Mouse (Mus musculus) megakaryocyte-erythroid progenitor cell, adult 5-6 weeks (primary cell): Measurements from ENCODE around the gene Acadvl. TPM values are rescaled to one million over a fixed set of nuclear protein-coding genes. Genes with fewer than 3 reads are reported as not detected.

Experiments
- ATAC-seq: replicated peaks from 2 replicates; pipeline ENCODE4 v1.8.0; 2016; ENCODE audit warnings: mild to moderate bottlenecking, inconsistent platforms; ENCODE audit not compliant: severe bottlenecking, poor library complexity, low FRiP score, low TSS enrichment
- total RNA-seq, 2 experiments: library from RNA; stranded (forward) in 1 of 2; stranded (reverse) in 1 of 2; fragments of 200-1000, 215-1000 nt in 1 of 2; fragments of >200 nt in 1 of 2; fragmentation: Nextera tagmentation in 1 of 2; gene quantifications; 2 replicates each; pipeline ENCODE4 v1.2.3; 2014 to 2017

The Acadvl gene
- total RNA-seq, 2 experiments from 2014 or later: 70.7 to 85.0 TPM

DNA sequence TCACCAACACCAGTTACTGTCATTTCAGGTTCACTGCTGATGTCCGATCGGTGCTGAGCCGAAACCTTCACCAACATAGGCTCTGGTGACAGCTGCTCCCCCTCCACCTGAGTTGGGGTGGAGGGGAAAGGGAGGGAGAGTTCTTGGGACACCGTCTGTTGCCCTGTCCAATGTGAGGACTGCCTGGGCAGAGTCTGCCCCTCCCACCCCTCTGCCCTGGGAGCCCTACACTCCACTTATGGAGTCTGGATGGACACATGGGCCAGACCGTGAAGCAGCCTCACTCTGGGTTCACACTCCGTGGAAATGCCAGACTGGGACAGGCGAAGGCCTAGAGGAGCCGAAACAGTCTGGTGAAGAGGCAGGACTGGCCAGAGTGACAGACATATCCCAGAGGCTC is 25.3 kb downstream of the Acadvl start:
- no peak for ATAC-seq

DNA sequence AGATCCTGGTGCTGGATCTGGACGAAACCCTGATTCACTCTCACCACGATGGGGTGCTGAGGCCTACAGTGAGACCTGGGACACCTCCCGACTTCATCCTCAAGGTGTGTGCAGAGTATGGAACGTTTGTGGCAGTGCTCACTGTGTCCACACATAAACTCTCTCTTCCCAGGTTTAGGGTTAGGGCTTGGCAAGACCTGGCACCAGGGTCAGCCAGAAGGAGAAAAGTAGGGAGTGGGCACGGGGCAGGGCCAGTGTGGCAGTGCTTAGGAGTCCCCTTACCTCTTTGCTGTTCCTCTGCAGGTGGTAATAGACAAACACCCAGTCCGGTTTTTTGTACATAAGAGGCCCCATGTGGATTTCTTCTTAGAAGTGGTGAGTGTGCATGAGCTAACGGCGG is 30.8 kb downstream of the Acadvl start:
- ATAC-seq: no peak

DNA sequence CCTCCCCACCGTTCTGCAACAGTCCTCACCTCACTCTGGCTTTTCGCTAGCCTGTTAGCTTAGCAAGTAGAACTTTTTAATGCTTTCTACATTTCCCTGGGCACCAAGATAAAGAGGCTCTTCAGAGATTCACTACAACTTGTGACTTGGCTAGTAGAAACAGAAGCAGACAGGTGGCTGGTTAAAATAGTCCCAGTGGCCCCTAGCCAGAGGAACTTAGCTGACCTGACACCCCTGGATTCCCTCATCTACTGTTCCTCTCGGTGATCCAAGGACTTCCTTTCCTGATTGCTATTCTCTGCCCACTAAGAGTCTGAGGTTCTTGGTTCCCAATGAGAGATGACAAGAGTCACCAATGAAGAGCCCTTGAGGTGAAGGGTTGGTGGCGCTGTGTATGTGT is 31.8 kb downstream of the Acadvl start:
- ATAC-seq: no peak

DNA sequence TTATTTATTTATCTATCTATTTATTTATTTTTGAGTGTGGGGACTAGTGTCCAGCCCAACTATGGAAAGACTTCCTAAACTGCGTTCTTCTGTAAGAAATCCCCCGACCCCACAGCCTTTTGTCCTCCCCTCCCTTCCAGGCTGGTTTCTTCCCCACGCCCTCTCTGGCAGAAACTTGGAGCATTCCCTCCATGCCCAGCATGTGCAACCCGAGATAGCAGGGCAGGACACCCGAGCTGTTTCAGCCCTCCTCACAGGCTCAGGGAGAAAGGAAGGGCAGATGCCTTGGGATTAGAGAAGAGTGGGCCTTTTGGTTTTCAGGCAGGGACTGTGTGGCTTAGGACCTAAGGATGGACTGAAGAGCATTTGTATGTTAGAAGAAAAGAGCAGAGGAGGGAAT is 32.3 kb downstream of the Acadvl start:
- ATAC-seq: 0 out of 2 replicates have a peak, but pooled peaks have one; percentile 27

DNA sequence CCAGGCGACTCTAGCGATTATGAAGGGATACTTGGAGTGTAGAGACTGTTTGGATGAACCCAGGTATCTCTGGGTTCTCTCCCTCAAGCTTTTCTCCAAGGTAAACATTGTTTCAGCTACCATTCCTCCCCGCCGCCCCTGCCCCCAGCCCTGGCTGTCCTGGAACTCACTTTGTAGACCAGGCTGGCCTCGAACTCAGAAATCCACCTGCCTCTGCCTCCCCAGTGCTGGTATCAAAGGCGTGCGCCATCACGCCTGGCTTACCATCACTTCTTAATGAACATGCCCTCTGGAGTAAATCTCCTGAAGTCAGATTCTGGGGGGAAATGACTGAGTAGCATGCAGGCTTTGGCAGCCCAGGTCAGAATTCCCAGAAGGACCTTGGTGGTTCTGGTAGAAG is 33.0 kb downstream of the Acadvl start, which contains the start of gene Elp5:
Elp5 (minus strand) TSS at position 293 of the 400 bp plus-strand sequence.
- no peak for ATAC-seq

DNA sequence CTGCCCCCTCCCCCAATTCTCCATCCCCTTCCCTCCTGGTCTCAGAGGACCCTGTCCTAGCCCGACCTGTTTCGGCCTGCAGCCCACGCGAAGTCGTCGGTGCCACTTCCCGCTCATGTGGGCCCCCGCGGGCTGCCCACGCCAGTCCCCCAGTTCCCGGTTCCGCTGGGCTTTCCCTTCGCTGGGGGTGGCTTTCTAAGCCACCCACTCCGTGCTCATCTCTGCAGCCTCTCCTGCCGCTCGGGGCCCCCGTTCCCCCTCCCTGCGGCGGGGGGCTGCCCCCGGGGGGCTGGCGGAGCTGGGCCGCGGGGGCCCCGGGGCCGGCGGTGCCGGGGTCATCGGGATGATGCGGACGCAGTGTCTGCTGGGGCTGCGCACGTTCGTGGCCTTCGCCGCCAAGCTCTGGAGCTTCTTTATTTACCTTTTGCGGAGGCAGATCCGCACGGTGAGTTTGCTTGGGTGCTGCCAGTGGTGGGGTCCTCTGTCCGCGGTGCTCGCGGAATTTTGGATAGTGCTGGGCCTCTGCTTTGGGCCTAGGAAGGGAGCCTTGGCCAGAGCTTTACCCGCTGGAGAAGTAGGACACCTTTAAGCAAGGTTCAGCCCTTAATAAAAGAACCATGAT is 34.0 kb downstream of the Acadvl start, which contains the start of gene Ctdnep1:
Ctdnep1 (plus strand) TSS at position 16 of the 622 bp plus-strand sequence.
- ATAC-seq: no peak

DNA sequence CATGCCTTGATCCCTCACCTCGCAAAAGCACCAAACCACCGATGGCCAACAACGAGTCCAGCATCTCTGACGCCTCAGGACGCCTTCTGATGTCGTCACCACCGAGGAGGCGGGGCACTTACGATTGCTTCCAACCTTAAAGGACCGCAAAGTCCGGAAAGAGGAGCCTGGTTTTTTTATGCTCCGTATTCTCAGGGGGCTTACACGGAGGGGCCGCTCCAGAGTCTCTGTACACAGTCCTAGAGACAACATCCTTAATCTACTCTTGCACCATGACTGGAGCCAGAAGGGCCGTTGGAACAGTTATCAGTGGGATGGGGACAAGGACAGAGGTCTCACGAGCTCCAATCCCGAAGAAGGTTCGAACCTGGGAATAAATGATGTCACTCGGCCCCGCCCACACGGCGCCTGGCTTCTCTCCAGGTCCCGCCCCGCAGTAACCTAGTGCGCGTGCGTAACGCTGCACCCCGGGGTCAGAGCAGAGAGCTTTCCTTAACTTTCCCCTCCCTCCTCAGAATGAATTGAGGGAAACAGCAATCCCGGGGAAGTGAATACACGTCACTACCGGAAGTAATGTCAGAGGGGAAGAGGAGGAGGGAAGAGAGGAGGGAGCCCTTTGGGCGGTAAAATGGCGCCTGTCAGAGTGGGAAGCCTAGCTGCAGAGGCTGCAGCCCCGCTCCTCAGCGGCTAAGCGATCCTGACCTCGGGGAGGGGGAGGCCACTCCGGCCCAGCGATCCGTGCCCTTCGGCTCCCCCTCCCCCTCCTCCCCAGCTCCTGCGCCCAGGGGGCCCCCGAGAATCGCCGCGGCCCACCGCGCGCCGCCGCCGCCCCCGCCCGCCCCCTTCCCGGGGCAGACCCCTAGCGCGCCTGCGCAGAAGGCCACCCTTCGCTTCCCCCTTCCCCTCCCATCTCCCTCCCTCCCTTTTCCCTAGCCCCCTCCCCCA is 34.7 kb downstream of the Acadvl start:
- peak; percentile 89 for ATAC-seq

DNA sequence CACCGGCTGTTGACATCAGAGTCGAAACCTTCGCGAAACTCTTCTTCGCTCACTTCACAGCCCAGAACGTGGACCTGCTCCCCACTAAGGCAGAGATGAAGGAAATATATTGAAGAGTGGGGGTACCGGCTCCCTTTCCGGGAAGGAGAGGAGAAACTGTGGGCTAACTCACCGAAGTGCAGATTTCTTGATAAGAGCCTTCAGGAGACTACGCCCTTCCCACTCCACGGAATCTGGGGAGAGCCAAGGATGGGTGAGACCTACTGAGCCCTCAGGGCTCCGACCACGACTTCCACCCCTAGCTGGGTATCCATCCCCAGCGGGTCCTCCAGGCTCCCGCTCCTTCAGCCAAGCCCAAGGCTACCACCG is 35.4 kb downstream of the Acadvl start:
- peak; percentile 33 for ATAC-seq

DNA sequence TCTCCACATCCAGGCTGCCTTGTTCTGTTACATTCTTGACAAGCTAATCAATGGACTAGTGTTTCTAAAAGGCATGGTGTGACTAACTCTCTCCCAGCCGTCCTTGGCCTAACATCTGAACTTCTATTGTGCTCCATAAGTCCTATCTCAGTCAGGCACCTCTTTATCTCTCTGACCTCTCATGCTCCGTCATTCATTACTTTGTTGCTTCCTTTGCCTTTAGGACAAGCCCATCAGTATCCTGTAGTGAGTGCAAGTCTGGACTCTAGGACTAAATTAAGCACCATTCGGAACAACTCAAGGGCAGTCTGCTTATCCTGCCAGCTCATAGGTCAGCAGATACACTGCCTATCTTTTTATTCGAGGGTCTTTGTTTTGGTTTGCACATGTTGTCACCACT is 38.9 kb downstream of the Acadvl start:
- no peak for ATAC-seq

DNA sequence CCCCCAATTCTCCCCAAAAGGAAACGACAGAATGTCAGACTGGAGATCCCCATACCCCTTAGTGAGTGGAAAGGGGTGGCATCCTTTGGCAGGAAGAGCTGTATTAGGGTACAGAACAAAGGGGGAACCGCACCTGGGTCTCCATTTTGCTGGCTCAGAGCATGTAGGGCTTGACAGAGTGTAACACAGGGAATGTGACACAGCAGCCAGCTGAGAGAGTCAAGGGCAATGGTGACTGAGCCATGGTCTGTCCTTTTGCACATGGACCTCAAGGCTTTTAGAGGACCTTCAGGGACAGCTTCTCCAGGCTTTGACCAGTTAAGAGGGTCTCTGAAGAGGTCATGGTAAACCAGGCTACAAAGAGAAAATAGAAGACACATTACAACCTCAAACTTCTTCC is 40.3 kb downstream of the Acadvl start:
- no peak for ATAC-seq

DNA sequence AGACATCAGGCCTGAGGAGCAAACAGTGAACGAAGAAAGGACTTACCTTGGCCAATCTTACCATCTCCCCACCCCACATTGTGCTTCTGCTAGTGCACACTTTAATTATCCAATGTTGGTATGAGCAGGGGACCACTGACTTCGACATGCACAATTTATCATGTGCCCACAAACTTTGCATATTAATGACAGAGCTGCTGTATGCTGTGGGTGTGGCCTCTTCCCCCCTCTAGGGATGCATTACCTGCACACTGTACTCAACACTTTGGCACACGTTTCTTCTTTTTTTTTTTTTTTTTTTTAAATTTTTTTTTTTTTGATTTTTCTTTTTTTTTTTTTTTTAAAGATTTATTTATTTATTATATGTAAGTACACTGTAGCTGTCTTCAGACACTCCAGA is 44.4 kb downstream of the Acadvl start:
- no peak for ATAC-seq

DNA sequence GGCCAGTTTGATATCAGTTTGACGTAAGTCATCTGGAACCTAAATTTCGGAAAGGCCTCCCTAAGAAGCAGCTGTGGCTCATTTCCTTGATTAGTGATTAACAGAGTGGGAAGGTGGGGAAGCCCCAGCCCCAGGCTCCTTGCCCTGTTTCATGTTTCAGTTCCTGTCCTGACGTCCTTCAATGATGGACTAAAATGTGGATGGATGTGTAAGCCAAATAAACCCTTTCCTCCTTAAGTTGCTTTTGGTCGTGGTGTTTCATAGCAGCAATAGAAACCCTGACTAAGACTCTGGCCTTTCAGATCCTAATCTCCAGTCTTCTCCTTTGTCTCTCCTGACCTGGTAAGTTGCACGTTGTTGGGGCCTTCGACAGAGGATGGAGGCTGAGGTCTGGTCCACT is 45.0 kb downstream of the Acadvl start:
- ATAC-seq: no peak

DNA sequence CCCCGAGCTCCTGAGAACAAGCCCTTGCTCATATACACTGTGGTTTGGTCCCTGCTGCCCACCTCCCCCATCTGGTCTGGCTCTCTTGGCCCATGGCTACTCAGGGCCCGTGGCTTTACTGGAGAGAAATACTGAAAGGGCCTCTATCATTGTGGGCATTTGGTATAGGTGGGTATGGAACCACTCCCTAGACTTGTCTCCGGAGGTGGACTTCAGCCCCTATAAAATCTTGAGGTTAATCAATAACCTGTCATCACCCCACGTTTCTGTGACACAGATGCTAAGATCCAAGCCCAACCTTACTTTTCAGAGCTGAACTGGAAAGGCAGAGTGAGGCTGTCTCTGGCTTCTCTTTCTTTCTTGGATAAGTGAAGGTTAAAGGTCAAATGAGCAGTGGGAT is 46.4 kb downstream of the Acadvl start:
- no peak for ATAC-seq

DNA sequence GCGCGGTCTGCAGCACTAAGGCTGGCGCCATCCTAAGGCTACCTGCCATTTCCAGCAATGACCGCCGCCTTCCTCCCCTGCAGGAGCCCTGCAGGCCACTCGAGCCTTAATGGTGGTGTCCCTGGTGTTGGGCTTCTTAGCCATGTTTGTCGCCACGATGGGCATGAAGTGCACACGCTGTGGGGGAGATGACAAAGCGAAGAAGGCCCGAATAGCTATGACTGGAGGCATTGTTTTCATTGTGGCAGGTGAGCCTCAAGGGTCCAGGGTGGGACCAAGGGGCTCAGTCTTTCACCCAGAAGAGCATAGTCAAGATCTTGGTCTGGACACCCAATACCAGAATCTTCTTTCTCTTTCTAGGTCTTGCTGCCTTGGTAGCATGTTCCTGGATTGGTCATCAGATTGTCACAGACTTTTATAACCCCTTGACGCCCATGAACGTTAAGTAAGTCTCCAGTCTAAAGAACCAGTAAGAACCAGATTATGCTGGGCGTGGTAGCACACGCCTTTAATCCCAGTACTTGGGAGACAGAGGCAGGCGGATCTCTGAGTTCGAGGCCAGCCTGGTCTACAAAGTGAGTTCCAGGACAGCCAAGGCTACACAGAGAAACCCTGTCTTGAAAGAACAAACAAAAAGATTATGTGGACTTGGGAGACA is 48.2 kb downstream of the Acadvl start:
- ATAC-seq: peak; percentile 19; the same call in 1 of the 2 replicates

DNA sequence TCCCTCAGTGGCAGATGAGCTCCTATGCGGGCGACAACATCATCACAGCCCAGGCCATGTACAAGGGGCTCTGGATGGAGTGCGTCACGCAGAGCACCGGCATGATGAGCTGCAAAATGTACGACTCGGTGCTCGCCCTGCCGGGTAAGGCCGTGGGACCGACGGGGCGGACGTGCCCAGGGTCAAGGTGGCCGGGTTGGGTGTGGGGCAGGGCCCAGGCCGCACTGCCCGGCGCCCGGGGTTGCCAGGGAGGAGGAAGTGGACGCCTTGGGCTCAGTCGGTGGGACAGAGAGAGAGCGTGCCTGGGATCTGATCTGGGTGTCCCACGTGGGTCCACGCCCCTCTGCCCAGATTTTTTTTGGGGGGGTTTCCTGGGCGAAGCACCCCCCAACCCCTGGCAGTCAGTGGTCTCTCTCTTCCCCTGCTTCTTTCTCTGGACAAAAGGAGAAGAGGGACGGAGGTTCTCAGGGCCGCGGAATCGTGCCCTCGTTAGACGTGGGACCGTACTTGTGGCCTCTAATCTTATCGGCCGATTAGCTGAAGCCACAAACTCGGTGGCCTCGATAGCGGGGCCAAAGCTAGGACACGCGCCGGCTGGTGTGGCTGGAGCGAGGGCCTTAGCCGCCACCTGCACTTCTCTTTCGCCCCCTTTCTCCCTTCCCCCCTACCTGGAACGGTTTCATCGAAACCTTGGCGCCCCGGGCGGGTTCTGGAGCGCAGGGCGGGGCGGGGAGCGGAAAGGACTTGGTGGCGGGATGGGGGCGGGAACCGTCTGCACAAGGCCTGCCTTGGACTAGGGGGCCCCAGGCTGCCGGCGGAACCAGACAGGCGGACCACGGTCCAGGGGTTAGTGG is 49.0 kb downstream of the Acadvl start:
- peak; percentile 48; the same call in 1 of the 2 replicates for ATAC-seq

DNA sequence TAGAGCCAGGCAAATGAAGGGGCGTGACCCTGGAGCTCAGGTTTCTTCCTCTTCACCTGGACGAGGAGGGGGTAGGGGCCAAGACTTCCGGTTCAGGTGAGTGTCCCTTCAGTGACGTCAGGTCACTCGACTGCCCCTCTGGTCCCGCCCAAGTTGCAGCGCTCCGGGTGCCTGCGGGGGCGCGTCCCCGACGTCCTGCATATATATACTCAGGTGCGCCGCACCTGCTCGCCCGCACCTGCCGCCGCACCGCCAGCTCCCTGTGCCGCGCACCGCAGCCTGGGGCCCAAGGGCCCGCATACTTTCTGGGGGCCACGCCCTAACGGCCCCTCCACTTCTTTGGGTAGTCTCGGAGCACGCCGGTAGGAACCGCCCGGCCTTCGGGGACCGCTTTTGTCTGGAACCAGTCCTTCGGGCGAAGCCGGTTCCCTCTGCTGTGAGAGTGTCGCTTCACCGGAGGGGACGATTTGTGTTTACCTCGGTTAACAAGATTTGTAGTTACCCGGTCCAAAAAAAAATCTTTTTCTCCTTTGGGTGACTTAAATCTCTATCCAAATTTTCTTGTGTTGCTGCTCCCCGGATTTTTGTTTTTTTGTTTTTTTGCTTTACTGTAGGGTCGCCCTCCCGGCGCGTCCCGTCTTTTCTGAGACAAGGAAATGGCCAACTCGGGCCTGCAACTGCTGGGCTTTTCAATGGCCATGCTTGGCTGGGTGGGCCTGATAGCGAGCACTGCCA is 49.8 kb downstream of the Acadvl start:
- no peak for ATAC-seq

DNA sequence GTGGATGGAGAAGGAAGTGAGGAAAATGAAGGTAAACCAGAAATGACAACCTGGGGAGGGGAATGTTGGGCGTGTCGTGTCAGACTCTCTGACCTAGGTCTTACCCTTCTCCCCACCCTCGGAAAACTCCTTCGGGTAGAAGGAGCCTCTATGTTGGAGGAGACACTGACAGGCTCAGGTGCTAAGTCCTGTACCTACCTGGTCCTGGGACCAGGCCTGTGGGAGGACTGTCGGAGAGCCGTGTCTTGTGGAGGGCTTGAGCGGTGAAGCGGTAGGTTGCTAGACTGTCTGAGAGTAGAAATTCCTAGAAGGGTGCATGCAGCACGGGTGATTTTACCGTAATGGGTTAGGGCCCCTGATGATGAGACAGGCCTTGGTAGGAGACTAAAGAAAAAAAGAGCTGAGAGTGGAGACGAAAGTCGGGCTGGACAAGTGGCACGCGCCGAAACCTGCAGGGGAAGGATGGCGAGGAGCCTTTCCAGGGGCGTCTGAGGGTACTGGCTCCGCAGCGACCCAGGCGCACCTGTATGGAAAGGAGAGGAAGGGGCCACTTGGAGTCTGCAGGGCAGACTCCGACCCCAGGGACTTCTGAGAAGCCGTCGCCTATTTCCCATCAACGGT is 50.5 kb downstream of the Acadvl start, which contains the start of gene Cldn7:
Cldn7 (plus strand) TSS at position 130 of the 621 bp plus-strand sequence.
- ATAC-seq: no peak

DNA sequence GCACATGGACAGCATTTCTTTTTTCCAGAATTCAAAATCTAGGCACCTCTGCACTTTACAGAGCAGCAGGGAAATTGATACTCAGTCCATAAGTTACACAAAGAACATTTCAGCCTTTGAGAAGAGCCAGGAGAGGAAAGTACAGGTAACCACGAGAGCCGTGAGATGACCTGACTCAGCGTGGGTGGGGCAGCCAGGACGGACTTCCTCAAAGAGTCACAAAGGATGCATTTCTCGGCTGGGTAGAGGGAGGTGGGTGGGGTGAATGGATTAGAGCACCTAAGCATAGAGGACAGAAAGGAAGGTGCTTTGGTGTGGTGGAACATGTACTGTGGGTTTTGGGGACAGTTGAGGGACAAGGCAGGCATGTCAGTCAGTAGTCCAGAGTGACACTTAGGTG is 53.4 kb downstream of the Acadvl start:
- ATAC-seq: no peak
